14 mouse cellular contexts compared by ENCODE assay signal in the genomic region with DNA sequence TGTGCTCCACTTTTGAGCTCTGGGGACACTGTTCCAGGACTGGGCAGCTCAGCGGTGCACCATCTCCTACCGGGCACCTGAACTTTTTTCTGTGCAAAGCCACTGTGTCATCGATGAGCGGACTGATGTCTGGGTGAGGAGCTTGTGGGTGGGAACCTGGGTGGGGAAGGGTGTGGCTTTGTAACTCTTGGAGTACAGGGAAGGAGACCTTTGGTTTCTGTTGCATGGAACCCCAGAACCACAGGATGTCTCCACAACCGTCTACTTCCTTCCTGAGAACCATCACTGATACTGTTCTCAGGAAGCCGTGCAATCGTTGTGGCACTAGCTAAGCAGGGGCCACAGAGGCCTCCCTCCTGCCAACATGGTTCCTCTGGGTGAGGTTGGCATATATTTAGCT. TPM values are rescaled to one million over a fixed set of nuclear protein-coding genes. Genes with fewer than 3 reads are reported as not detected.
A peak's percentile ranks its signal among the peaks of the same experiment; 100 is the strongest.
DNase-seq lines count a peak whose midpoint lies in the region; ATAC-seq and TF ChIP-seq lines count a peak whose summit lies in the region.
"Had no signal": no experiment of that assay in that cellular context is flagged by ENCODE, and none has a peak within 500 bp of the region (broad histone marks: within the 10 kb centered on the region; RNA-seq: fewer than 3 reads in every experiment).

No protein-coding gene starts in this region.

- peak overlapping the region; percentile 76 for H3K4me3 ChIP-seq in liver, embryonic 12.5 days
- H3K4me3 ChIP-seq in stomach, embryonic 15.5 days (replicated peaks), result no peak overlapping the region
- H3K4me3 ChIP-seq in left cerebral cortex, adult 2 months, result no peak overlapping the region

- H3K4me1 ChIP-seq in liver, embryonic 12.5 days, result peaks cover 92% of the 10 kb centered on the region
- H3K4me1 ChIP-seq in stomach, embryonic 15.5 days, result peaks cover 35% of the 10 kb centered on the region

- no peak for TF ChIP-seq CTCF in left cerebral cortex, adult 2 months (IDR thresholded peaks at IDR 0.05)

- H3K9ac ChIP-seq in liver, embryonic 12.5 days, result peak overlapping the region; percentile 86
- H3K9ac ChIP-seq in stomach, embryonic 15.5 days, result no peak overlapping the region

- WGBS in liver, embryonic 12.5 days (ENCODE audit: insufficient replicate concordance), result 18% methylated on average over 7 of the region's 7 CpGs
- 76% methylated on average over 7 of the region's 7 CpGs for WGBS in stomach, embryonic 15.5 days

- peaks cover 6% of the 10 kb centered on the region; the same call in 1 of the 2 replicates for H3K27me3 ChIP-seq in liver, embryonic 12.5 days (replicated peaks)
- H3K27me3 ChIP-seq in stomach, embryonic 15.5 days (replicated peaks), result no peaks in the 10 kb centered on the region

- peak overlapping the region; percentile 95 for H3K4me2 ChIP-seq in liver, embryonic 12.5 days
- H3K4me2 ChIP-seq in stomach, embryonic 15.5 days, result 0 out of 2 replicates have a peak overlapping the region, but pooled peaks have one; percentile 14

- DNase-seq in CD4-positive, CD25-positive, alpha-beta regulatory T cell, adult 2 months (ENCODE audit: low read depth, low spot score), result peak; percentile 39
- DNase-seq in spleen, postnatal 4 days (ENCODE audit: low spot score in 2 of 2), result peak; percentile 49 to 74
- DNase-seq in spleen, adult 12 weeks (ENCODE audit: low spot score), result no peak
- DNase-seq in layer of hippocampus, postnatal 10 days (ENCODE audit: low spot score in 2 of 2), result no peak
- DNase-seq in left cerebral cortex, adult 2 months (ENCODE audit: extremely low spot score in 1 of 2, low spot score in 2 of 2), result no peak
- DNase-seq: layer of hippocampus, postnatal 36 days had no signal

- ATAC-seq in CD4-positive, CD25-positive, alpha-beta regulatory T cell, adult 4 months, result no peak
- peak; percentile 9; the same call in 1 of the 2 replicates for ATAC-seq in liver, embryonic 12.5 days
- no peak for ATAC-seq in stomach, embryonic 15.5 days (ENCODE audit: insufficient read depth, low FRiP score, low read depth)

- peaks cover 60% of the 10 kb centered on the region for H3K36me3 ChIP-seq in liver, embryonic 12.5 days
- peaks cover 17% of the 10 kb centered on the region for H3K36me3 ChIP-seq in stomach, embryonic 15.5 days

- peak overlapping the region; percentile 95 for H3K27ac ChIP-seq in liver, embryonic 12.5 days
- H3K27ac ChIP-seq in stomach, embryonic 15.5 days, result 0 out of 2 replicates have a peak overlapping the region, but pooled peaks have one; percentile 83
- no peak overlapping the region for H3K27ac ChIP-seq in left cerebral cortex, adult 2 months

- intact Hi-C loops in left cerebral cortex, adult 2 months (cut with DNase I), result no loop called here

- H3K9me3 ChIP-seq in liver, embryonic 12.5 days (replicated peaks), result no peaks in the 10 kb centered on the region
- no peaks in the 10 kb centered on the region for H3K9me3 ChIP-seq in stomach, embryonic 15.5 days

RNA-seq across cellular contexts. Expression of gene Stk16, which starts 2.5 kb away (rescaled TPM):
- polyA plus RNA-seq in CD4-positive, CD25-positive, alpha-beta regulatory T cell, adult 4 months (2017; shearing (Covaris generic)), result 10 to 100 TPM; 56.9 to 62.7 TPM
- polyA plus RNA-seq in liver, embryonic 12.5 days (2016; fragmentation: Nextera tagmentation; extraction: Ambion mirVana), result 107 and 110 TPM in 2 replicates
- 120 and 132 TPM in 2 replicates for polyA plus RNA-seq in stomach, embryonic 15.5 days (2015; fragmentation: Nextera tagmentation; extraction: Ambion mirVana)
- 10 to 100 TPM; 88.8 to 97.7 TPM for total RNA-seq in layer of hippocampus, postnatal 10 days (2021)
- 10 to 100 TPM; 85.6 to 86.0 TPM for total RNA-seq in left cerebral cortex, adult 2 months (2021)

RNA-seq across cellular contexts. Expression of gene Glb1l, which starts 2.5 kb away (rescaled TPM):
- polyA plus RNA-seq in CD4-positive, CD25-positive, alpha-beta regulatory T cell, adult 4 months (2017; shearing (Covaris generic)), result 10 to 100 TPM in 1 of 2 experiments, 1 to 10 TPM in 1; 8.0 to 19.2 TPM
- 5.2 and 6.1 TPM in 2 replicates for polyA plus RNA-seq in liver, embryonic 12.5 days (2016; fragmentation: Nextera tagmentation; extraction: Ambion mirVana)
- polyA plus RNA-seq in stomach, embryonic 15.5 days (2015; fragmentation: Nextera tagmentation; extraction: Ambion mirVana), result 15.5 and 17.1 TPM in 2 replicates
- 10 to 100 TPM; 22.4 to 23.2 TPM for total RNA-seq in layer of hippocampus, postnatal 10 days (2021)
- 10 to 100 TPM; 12.7 to 15.6 TPM for total RNA-seq in left cerebral cortex, adult 2 months (2021)

RNA-seq across cellular contexts. Expression of gene Tuba4a, which starts 6.6 kb away (rescaled TPM):
- polyA plus RNA-seq in CD4-positive, CD25-positive, alpha-beta regulatory T cell, adult 4 months (2017; shearing (Covaris generic)), result 100 to 1,000 TPM; 141 to 164 TPM
- 465 and 490 TPM in 2 replicates for polyA plus RNA-seq in liver, embryonic 12.5 days (2016; fragmentation: Nextera tagmentation; extraction: Ambion mirVana)
- polyA plus RNA-seq in stomach, embryonic 15.5 days (2015; fragmentation: Nextera tagmentation; extraction: Ambion mirVana), result 142 and 145 TPM in 2 replicates
- 100 to 1,000 TPM; 348 to 373 TPM for total RNA-seq in layer of hippocampus, postnatal 10 days (2021)
- 100 to 1,000 TPM; 594 to 616 TPM for total RNA-seq in left cerebral cortex, adult 2 months (2021)

RNA-seq across cellular contexts. Expression of gene A630095N17Rik, which starts 18.8 kb away (rescaled TPM):
- polyA plus RNA-seq in CD4-positive, CD25-positive, alpha-beta regulatory T cell, adult 4 months (2017; shearing (Covaris generic)), result not detected
- not detected in 2 replicates for polyA plus RNA-seq in liver, embryonic 12.5 days (2016; fragmentation: Nextera tagmentation; extraction: Ambion mirVana)
- polyA plus RNA-seq in stomach, embryonic 15.5 days (2015; fragmentation: Nextera tagmentation; extraction: Ambion mirVana), result not detected in 2 replicates
- total RNA-seq in layer of hippocampus, postnatal 10 days (2021), result not detected
- total RNA-seq in left cerebral cortex, adult 2 months (2021), result not detected
- total RNA-seq: adrenal gland, adult 18-20 months; gastrocnemius, adult 2 months; layer of hippocampus, postnatal 36 days had no signal
- polyA plus RNA-seq: cortical plate, adult 2 months; heart, embryonic 14.5 days; lung, embryonic 16.5 days had no signal

RNA-seq across cellular contexts. Expression of gene Atg9a, which starts 21.1 kb away (rescaled TPM):
- 10 to 100 TPM; 10.1 to 12.4 TPM for polyA plus RNA-seq in CD4-positive, CD25-positive, alpha-beta regulatory T cell, adult 4 months (2017; shearing (Covaris generic))
- polyA plus RNA-seq in liver, embryonic 12.5 days (2016; fragmentation: Nextera tagmentation; extraction: Ambion mirVana), result 26.2 and 27.3 TPM in 2 replicates
- polyA plus RNA-seq in stomach, embryonic 15.5 days (2015; fragmentation: Nextera tagmentation; extraction: Ambion mirVana), result 26.5 and 27.0 TPM in 2 replicates
- total RNA-seq in layer of hippocampus, postnatal 10 days (2021), result 100 to 1,000 TPM in 1 of 2 experiments, 10 to 100 TPM in 1; 93.9 to 109 TPM
- 100 to 1,000 TPM; 131 to 132 TPM for total RNA-seq in left cerebral cortex, adult 2 months (2021)

Comparison
In these comparisons a context has a peak if more than half of its experiments do, and no peak if none do; other contexts are left out.
1. DNase-seq: peak in CD4-positive, CD25-positive, alpha-beta regulatory T cell, adult 2 months (single experiment) and spleen, postnatal 4 days (2 of 2); none in spleen, adult 12 weeks (single experiment), layer of hippocampus, postnatal 10 days (0 of 2) and left cerebral cortex, adult 2 months (0 of 2).